Mouse (Mus musculus) frontal cortex, postnatal 36 days (tissue): ENCODE measurements around the gene Vdac1.

Experiments
- DNase-seq, 2 experiments: peaks; one replicate each; pipeline ENCODE4 v3.0.0; 2022; ENCODE audit warnings: low spot score in 2 of 2

Vdac1 gene

GRCm38 (mm10) chr11:52360471-52361277, at the start of gene Vdac1:
Gene Vdac1 (plus strand): TSS chr11:52360860.
- DNase-seq = peak; percentile 90 to 92

DNA sequence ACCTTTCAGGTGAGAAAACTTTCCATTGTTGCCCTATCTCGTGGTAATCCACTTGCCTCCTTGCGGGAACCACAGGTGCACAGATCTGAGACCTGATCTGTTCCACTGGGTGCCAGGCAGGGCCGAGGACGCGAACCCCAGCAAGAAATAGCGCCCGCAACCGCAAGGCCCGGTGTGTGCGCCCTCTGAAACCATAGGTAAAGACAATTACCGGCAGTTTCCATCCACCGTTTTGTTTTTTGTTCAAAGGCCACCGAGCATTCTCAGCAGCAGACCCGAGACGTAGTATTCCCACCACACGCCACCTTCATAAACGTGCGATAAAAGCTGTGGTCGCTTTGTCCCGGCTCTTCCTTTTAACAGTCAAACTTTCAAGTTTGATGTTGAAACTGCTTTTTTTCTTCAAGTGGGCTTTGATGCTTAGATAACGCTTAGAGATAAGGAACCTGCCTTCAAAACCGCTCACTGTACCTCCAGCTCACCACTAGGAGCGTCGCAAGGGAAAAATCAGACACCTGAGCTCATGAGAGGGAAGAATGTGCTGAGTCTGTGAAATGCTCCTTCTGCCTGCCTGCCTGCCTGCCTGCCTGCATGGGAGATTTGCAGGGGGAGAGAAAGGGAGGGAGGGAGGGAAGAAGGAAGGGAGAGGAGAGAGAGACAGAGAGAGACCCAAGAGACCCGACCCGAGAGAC, 46.4 kb upstream of the Vdac1 start:
- no peak for DNase-seq

DNA sequence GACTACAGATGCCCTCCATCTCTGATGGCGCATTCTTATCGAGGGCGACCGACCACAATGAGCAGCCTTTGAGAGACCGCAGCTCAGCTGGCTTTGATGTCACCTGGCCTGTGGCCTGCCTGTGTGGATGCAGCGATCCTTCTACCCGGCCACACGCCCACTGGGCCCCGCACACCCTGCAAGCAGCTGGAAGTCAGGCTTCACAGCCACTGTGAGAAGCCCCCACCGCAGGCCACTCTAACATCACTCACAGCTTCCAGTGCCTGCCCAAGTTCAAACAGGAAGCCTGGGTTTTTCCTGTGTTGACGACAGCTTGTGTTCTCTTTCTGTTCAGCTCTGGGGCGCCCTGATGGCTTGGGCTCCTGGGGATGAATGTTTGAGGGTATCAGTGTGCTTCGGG, 42.2 kb upstream of the Vdac1 start:
- DNase-seq = no peak

DNA sequence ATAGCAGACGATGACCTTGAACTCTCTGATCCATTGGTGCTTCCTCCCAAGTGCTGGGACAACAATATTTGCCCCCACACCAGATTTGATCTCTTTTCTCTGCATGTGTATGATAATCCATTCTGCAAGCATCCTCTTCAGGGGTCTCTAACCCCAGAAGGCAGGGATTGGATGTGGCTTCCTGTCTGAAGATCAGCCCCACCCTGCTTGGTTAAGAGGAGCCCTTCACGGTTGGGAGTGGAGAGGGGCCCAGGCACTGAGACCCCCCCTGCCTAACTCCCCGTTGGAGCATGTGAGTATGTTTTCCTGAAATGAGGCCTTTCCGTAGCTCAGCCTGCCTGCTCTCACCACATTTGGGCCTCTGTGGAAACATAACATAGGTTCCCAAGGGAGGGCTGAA, 41.0 kb upstream of the Vdac1 start:
- DNase-seq = no peak

DNA sequence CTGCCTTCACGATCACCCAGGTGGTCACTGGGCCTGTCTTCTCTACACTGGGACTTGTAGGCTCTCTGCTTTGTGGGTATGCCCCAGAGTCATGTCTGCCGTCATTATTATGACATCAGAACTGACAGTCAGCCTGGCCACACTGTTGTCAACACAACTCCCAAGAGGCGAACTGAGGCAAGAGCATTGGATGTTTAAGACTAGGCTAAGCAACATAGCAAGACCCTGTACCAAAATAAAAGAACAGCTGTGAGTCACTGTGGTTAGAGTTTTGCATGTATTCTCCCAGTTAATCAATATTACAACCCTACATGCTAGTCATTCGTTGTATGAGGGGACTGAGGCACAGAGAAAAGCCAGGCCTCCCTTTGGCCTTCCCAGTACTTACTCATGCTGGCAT, 40.1 kb upstream of the Vdac1 start:
- DNase-seq = no peak

- no peak for DNase-seq
Observed at GRCm38 (mm10) chr11:52321540-52321939, 39.1 kb upstream of the Vdac1 start.

DNA sequence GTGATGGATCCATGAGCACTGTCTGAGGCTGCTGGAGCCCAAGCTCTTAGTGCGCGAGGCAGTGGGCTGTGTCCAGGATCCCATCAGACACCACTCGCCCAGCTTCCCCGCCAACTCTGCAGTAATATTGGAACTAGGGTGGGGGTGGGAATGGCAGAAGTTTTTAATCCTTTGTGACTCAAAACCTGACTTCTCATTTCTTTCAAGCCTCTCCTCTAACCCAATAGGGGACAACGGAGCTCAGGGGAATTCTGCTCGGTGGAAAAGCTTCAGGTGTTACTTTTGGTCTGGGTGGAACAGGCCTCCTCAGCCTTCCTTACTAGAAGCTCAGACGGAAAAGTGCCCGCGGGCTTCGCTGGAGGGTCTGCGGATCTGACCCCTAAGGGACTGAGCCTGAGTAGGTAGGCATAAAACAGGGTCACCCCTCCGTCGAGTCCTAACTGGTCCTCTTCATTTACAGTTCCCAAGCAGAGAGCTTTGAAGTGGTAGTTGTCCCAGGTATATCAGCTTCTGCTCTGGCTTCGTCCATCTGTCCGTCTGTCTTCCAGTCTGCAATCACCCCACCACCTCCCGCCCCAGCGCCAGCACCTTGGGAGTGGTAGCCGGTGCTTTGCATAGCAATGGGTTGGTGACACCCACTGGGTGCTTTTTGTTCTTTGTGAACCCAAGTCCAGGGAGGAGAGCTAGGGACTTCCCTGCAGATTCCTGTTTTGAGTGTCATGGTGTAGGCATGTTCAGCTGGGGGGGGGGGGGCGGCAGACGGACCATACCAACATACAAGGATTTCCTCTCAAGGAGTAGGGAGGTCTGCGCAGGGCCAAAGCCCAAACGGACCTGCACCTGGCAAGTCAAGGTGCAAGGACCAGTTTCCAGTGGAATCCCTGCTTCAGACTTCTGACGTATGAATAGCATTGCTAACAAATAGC, 36.0 kb upstream of the Vdac1 start:
- DNase-seq = no peak

- DNase-seq = no peak
Observed at GRCm38 (mm10) chr11:52327313-52327712, 33.3 kb upstream of the Vdac1 start.

DNA sequence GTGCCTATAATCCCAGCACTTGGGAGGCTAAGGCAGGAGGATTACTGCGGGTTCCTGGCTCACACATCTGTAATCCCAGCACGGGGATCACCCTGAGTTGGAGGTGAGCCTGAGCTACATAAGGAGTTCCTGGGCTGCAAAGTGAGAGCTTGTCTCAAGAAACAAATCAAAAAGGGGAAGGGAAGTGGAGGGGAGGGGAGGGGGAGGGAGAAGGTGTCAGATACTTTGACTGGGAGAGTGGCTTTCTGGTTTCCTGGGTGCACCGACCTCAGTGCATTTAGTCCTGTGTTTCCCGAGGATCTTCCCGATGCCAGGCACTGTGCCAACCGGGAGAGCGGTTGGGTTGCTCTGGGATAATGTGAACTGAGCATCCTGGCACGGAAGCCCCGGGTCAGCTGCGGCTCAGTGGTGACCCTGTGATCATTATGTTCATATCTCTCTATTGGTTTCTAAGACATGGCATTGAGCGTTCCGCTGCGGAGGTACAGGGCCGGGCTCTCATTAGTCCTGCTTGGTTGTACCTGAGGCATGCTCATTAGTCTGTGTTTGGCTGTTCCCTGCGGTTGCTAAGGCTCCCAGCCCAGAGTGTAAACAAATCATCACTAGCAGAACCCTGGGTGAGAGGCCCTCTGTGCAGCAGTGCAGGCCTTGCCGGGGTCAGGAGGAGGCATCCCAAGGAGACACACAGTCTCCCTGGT, 28.1 kb upstream of the Vdac1 start:
- DNase-seq = no peak

- peak; percentile 48 to 51 for DNase-seq
Observed at GRCm38 (mm10) chr11:52333616-52334015, 27.0 kb upstream of the Vdac1 start.

- no peak for DNase-seq
Observed at GRCm38 (mm10) chr11:52335263-52335662, 25.4 kb upstream of the Vdac1 start.

GRCm38 (mm10) chr11:52335924-52336323, 24.7 kb upstream of the Vdac1 start:
- DNase-seq = peak; percentile 47 to 58

DNA sequence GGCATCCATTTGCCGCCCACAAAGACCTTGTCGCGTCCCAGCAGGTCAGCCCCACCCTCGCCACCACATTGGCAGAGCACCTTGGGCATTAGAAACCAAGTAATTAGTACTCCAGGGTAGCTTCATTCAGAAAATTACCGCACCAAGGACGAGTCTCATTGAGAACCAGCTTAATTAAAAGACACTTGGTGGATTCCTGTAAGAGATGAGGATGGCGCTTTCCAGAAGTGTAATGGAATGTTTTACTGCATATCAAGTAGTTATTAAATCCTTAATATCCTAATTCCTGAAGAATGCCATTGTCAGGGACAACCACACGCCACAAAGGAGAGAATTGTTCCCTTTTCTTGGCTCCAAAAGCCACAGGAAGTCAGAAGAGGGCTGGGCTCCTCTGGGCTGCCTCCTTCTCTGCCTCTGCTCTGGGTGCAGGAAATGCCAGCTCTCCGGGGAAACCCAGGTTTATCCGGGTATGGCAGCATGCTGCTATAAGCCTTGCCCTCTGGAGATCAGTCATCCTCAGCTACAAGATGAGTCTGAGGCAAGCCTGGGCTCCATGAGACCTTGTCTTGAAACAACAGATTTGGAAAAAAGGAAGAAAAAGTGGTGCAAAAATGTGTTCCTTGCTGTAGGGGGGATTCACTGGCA, 22.9 kb upstream of the Vdac1 start:
- DNase-seq = no peak

- DNase-seq = no peak
Observed at GRCm38 (mm10) chr11:52338351-52338750, 22.3 kb upstream of the Vdac1 start.

DNA sequence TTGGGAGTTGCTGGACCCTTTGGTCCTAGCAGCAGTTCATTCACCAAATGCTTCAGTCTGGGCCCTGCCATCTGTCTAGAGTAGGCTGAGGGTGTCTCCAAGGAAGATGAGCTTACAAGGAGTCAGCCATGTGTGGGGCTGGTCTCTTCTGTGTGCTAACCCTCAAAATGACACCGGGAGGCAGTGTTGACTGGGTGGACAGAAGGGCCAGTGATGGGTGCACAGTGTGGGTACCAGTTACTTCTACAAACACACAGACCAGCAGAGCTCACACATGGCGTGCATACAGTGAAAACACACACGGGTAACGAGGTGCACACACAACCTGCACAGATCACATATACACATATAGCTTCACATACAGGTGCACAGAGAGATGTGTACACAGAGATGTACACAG, 21.6 kb upstream of the Vdac1 start:
- no peak for DNase-seq

DNA sequence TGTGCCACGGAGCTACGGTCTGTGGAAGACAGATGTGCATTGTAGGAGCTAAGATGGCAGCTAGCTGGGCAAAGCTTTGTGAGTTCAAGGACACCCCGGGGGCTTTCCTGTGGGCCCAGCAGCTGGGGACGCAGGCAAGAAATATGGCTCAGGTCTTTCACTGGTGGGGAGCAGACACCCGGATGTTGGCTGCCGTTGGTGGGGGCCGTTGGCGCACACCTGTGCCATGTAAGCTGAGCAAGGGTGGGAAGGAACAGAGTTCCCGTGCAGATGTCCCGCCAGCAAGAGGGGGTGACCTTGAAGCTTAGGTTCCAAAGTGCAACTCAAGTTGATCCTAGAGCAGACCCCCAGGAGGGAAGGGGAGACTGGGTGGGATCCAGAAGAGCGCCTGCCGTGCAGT, 21.1 kb upstream of the Vdac1 start:
- no peak for DNase-seq

DNA sequence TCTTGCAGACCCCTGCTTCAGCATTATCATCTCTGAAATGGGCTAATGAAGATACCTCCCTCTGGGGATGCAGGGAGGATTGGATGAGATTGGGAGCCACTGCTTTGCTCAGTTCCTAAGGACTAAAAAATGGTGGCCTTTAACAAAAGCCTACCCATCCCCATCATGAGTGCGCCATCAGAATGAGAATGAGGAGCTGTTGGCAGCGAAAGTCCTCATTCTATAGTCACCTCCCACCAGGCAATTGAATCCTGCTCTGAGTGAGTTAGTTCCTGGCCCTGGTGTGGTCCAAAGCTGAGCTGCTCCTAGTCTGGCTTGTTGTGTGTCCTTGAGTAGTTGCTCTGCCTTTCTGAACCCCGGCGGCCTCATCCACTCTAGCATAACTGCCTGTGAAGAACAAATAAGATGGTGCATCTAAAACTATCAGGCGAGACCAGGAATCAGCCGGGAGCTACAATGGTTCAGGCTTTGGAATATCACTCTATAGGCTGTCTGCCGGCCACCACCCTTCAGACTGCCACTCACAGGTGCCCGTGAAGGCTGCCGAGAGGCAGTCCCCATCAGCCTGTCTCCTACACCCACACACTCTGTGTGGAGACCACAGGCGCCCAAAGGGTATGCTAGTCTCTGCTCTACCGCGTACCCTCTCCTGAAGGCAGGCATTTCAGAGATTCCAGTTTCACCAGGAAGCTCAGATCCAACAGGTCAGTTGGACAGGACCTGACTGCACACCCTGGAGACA, 20.4 kb upstream of the Vdac1 start:
- no peak for DNase-seq

- DNase-seq = no peak
Observed at GRCm38 (mm10) chr11:52341001-52341400, 19.7 kb upstream of the Vdac1 start.

- DNase-seq = no peak
Observed at GRCm38 (mm10) chr11:52341476-52341875, 19.2 kb upstream of the Vdac1 start.

- DNase-seq = no peak
Observed at GRCm38 (mm10) chr11:52342296-52342695, 18.4 kb upstream of the Vdac1 start.
